Mouse (Mus musculus) liver, adult 2 months (tissue): ENCODE data around the gene Zfp865.

Experiments used
- CTCF ChIP-seq: fragments of 200-500 bp; IDR thresholded peaks from 2 replicates; pipeline ENCODE4 v1.5.1; 2011; ENCODE audit warnings: low read depth, low read length, control low read depth
- POLR2A ChIP-seq: fragments of 200-500 bp; IDR thresholded peaks from 2 replicates; pipeline ENCODE4 v1.6.1; 2011; ENCODE audit warnings: low read length, control low read depth; ENCODE audit not compliant: insufficient read depth; ENCODE audit errors: extremely low read depth

DNA sequence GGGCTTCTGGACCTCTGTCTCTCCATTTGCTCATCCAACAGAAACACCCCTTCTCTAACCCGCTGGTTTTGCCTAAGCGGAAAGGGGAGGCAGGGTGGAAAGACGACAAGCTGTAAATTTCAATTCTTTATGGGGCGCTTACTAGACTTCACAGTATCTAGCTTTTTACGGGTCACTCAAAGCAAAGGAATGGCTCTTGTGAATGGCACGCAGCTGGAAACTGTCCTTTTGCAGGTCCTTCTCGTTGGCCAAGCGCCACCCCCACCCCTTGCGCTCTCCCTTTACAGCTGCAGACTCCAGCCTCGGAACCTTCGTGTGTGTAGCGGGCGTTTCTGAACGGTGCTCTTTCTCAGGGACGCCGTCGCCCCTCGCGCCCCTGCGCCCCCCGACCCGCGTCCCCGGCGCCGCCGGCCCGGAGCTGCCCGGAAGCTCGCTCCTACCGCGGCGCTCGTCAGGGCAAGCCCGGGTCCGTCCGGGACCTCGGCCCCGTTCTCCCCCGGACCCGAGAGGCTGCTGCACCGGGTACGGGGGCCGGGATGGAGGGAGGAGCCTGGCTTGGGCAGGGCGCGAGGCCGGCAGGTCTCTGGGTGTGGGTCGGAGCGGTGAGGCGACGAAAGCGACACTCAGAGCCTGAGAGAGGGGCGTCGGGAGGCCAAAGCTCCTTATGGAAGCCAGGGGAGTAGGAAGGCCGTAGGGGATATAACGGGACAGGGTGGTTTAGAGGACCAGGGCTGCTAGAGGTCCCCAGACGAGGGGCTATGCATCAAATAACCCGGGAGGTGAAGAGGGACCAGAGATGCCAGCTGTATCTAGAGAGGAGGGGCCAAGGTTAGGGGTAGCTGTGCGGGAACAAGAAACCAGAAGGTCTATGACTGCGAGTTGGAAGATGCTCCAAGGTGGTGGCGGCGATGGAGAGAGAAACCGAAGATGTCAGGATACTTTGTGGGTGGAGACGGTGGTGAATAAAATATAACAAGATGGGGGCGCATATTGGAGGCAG lies 31.3 kb downstream of the Zfp865 start, which contains the start of gene Zfp580:
- no peak for TF ChIP-seq POLR2A
- TF ChIP-seq CTCF: no peak
